Mouse (Mus musculus) embryo, embryonic 10.5 days (tissue): ENCODE results near the gene Slc26a9.

Experiments used
- DNase-seq: peaks from one replicate; pipeline ENCODE4 v3.0.0-alpha.2; 2015; ENCODE audit warnings: low spot score

Gene Slc26a9

GRCm38 (mm10) chr1:131743868-131744464 lies at the start of gene Slc26a9:
Gene Slc26a9 (plus strand): TSS chr1:131744022.
- DNase-seq: no peak

GRCm38 (mm10) chr1:131695308-131695707 lies 48.5 kb upstream of the Slc26a9 start:
- DNase-seq: no peak

GRCm38 (mm10) chr1:131696325-131696724 lies 47.5 kb upstream of the Slc26a9 start:
- no peak for DNase-seq

DNA sequence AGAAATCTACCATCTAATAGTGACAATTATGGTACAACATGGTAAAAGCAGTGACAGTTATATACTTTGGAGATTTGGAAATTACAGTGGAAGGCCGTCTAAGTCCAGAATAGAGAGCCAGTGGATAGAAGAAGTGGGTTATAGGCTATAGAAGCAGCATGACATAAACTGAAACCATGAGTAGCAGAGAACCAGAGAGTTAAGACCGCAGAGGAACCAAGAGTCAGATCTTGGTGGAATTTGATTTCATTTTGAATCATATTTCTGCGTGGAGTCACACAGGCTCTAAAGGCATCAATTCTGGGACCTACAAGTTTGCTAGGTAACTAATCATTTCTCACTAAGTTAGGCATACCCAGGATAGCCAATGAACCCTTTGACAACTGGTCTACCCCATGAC lies 45.1 kb upstream of the Slc26a9 start:
- no peak for DNase-seq

GRCm38 (mm10) chr1:131699642-131700041 lies 44.2 kb upstream of the Slc26a9 start:
- no peak for DNase-seq

DNA sequence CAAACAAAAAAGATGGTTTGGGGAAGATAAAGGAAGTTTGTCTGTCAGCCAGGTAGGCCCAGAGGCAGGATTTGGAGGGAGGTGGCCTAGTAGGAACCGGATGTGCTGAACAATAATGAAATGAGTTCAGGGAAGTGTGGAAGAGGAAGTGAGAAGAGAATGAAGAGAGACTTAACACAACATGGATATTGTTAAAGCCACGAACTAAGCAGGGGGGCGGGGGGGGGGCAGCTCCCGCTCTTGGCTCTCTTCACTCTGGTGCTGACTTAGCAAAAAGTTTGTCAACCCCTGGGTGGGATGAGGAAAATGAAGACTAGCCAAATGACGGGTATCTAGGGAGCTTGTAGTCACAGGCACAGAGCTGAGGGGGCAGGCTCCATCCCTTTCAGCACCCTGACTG lies 43.4 kb upstream of the Slc26a9 start:
- DNase-seq: no peak

GRCm38 (mm10) chr1:131701391-131701790 lies 42.4 kb upstream of the Slc26a9 start:
- no peak for DNase-seq

GRCm38 (mm10) chr1:131702094-131702766 lies 41.6 kb upstream of the Slc26a9 start:
- DNase-seq: no peak

- DNase-seq: no peak
These were observed 40.3 kb upstream of the Slc26a9 start for GRCm38 (mm10) chr1:131703482-131703881.

DNA sequence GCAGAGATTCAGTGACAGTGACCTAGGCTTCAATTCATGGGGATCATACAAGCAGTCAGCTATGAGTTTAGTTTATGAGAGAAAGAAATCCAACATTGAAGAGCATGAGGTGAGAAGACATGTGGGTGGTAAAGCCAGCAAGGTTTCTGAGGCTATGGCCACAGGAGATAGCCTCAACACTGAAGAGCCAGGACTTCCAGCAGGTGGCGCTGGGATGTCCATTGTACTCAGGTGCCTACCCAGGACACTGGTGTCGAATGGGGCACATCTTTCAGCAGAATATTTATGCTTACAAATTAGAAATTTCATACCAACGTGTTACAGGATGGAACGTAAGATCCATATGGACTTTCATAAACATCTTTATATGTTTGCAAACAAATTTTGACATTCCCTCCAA lies 35.5 kb upstream of the Slc26a9 start:
- peak; percentile 74 for DNase-seq

DNA sequence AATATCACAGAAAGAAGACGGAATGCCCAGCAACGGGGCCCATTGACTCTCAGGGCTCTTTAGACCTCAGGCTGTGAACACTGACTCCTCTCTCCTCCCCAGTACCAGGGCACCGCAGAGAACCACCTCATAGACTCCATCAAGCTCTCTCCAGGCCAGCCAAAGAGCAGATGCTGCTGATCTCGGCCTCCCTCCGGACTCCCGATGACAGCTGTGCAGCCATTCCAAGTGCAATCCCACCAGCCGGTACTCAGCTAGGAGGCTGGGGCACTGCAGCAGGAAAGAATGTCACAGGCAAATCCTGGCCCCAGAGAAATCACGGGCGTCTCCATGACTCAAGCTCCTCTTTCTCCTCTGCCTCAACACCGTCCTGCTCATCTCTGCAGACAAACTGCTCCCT lies 32.3 kb upstream of the Slc26a9 start:
- DNase-seq: no peak

DNA sequence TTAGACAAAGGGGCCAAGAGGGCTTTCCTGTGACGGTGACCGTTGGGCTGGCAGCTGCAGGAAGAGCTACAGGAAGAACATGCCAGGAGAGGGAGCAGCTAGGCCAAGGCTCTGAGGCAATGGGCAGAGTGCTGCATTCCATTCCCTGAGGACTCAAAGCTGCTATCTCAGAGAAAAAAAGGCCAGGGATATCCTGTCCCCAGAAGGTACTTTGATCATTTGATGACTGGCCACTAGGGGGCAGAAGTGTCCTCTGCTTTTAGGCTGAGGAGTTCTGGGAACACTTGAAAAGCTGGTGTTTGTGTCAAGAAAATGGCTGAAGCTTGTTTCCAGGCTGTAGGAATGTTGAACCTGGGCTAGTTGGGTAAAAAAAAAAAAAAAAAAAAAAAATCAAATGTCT lies 31.4 kb upstream of the Slc26a9 start:
- DNase-seq: peak; percentile 95

- DNase-seq: no peak
These were observed 29.2 kb upstream of the Slc26a9 start for GRCm38 (mm10) chr1:131714388-131715337.

DNA sequence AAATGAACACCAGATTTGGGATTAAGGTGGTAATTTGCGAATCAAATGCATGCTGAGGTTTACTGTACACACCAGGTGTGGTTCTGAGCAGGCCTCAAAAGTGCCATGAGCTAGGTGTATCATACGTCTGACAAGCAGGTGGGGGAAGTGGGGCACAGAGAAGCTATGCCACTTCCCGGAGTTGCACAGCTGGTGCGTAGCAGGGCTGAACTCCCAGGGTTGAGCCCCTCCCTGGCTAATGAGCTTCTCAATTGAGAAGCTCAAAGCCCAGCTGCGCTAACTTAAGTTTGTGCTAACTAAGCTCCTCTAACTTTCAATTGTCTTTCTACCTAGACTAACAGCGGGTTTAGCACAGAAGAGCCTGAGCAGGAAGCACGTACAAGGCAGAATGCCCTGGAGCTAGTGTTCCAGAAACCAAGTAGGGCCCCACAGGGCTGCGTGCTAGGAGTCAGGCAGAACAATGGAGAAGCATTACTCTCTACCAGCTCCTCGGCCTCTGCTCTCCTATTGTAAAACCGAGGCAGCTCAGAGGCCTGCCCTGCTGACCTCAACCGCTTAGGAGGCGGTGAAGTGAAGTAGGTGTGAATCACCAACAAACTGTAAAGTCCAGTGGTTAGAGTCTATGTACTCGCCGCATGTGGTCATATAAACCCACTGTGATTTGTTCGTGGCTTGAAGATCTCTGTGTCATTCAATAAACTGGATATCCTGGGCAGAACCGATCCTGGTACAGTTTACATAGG lies 24.7 kb upstream of the Slc26a9 start:
- DNase-seq: peak; percentile 33

DNA sequence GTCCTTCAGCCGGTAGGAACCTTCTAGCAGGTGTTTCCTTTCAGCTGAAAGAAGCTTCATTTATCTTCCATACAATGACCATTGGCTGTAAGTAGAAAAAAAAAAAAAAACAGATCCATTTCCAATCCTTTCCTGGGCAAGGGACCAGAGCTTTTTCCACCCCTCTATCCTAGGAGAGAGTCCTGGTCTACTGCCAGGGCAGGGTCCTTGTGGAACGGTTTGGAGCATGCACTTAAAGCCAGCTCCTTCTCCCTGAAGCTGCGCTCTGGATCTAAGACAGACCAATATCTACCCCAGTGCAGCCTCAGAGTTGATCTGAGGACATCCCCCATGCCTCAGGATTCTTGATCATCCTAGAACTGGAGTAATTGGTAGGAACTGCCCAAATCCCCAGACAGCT lies 21.8 kb upstream of the Slc26a9 start:
- no peak for DNase-seq

DNA sequence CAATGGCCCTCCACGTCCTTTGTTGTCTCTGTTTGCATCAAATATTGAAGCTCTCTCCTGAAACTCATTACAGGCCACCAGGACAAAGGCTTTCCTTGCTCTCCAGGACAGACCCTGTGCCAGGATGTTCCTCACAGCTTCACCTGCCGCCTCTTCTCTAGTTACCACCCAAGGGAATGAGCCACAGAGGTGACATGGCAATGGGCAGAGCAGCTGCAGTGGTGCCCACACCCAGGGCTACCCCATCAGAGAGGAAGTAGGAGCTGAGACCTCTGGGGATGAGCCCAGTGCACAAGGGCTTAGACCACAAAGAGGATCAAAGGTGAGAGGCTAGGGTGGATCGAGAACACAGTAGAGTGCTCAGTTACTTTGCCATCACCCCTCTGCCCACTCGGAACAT lies 20.3 kb upstream of the Slc26a9 start:
- no peak for DNase-seq

- no peak for DNase-seq
These were observed 17.2 kb upstream of the Slc26a9 start for GRCm38 (mm10) chr1:131726586-131726985.

GRCm38 (mm10) chr1:131730639-131731437 lies 13.0 kb upstream of the Slc26a9 start:
- no peak for DNase-seq

DNA sequence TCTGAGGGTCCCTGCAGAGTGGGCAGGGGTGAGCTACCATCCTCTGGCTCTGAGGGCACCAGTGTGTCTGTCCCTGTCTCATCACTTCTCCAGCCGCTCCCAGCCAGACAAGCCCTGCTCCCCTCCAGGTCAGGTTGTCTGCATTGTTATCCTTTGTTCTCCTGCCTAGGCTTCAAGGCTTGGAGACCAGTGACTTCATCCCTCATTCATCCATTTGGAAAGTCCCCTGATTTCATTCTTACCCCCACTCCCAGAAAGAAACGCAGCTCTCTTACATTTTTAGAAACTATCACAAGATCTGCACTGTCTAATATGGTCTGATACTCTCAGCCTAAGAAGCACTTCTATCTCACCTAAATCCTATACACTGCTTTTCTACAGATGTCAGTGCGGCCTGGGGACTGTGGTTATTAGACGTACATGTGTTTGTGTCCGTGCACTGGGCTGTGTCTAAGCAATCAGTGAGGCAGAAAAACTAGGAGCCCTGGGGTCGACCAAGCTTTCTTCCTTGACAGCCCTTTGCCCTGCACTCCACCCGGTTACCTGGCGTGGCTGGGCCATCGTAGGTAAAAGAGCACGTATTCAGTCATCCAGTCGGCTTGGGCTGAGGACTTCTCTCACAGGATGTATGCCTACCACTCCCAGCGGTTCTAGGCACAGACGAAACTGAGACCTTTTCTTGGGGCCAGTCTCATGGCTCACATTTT lies 10.2 kb upstream of the Slc26a9 start:
- DNase-seq: no peak

- DNase-seq: no peak
These were observed 9.1 kb upstream of the Slc26a9 start for GRCm38 (mm10) chr1:131734657-131735273.
